Mouse (Mus musculus) kidney, postnatal 25 days (tissue): ENCODE data around the gene Bbof1.

Experiments
- DNase-seq, 2 experiments: peaks; one replicate each; pipeline ENCODE4 v3.0.0; 2021; ENCODE audit warnings: mixed read lengths in 2 of 2

Bbof1 gene

DNA sequence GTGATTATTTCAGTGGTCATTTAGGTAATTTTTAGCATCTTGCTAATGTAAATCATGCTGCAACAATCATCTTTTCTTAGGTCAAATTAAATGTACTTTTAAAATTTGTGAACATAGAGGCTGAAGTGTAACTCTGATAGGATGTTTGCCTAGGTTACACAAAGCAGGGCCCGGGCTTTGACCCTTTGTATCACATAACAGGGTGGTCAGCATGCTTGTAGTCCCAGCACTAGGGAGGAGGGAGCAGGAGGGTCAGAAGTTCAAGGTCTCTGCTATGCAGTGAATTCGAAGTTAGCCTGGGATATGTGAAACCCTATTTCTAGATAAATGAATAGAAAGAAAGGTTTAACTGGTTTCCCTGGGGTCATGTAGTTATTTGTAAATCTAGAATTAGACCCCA, 72.4 kb downstream of the Bbof1 start:
- DNase-seq, result no peak

DNA sequence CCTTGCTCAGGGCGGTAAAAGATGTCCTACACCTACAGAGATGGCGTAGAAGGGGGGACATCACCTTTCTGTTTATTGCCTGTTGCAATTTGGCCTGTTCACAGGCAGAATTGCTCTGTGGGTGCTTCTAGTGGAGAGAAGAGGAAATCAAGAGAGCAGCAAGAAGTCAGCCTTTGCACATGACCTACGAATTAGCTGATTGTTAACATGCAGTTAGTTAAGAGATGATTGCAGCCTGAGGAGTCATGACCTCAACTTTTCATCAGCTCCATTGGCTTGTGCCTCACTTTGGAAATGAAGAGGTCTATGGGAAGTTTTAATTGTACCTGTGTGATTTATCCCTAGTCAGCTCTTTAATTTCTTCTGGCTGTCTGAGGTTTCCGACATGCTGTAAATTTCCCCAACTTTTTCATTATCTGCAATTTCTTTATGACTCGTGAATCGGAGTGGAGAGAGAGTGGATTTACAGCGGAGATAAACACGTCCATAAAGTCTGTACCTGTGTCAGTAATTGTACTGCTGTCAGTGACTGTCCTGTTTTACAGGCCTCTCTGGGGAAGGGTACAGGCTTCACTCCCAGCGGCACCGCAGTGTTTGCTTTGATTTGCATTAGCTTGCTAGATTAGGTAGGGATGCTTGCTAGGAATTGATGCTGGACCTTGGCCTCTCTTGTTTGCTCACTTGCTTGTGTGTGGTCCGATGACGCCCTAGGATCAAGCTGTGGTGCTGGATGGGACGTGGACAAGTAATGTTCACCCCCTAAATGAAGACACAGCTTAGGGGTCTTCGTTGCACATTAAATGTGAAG, 74.1 kb downstream of the Bbof1 start:
- no peak for DNase-seq

GRCm38 (mm10) chr12:84487324-84488056, 78.6 kb downstream of the Bbof1 start:
- peak; percentile 15 to 58 for DNase-seq
